Mouse (Mus musculus) spleen, postnatal 36 days (tissue): ENCODE data around the gene Trabd2b.

Source experiments
- DNase-seq, 2 experiments: peaks; one replicate each; pipeline ENCODE4 v3.0.0; 2022; ENCODE audit warnings: low spot score in 2 of 2, mixed read lengths in 1 of 2

Trabd2b gene

GRCm38 (mm10) chr4:114406355-114407101 is at the start of gene Trabd2b:
TSS of gene Trabd2b (plus strand) at chr4:114406724.
- peak in 1 of 2 experiments; percentile 1 for DNase-seq

- no peak for DNase-seq
These were observed 49.1 kb upstream of the Trabd2b start for GRCm38 (mm10) chr4:114357420-114357819.

- no peak for DNase-seq
These were observed 47.6 kb upstream of the Trabd2b start for GRCm38 (mm10) chr4:114358874-114359273.

GRCm38 (mm10) chr4:114359818-114360217 is 46.7 kb upstream of the Trabd2b start:
- no peak for DNase-seq

- DNase-seq, result no peak
These were observed 45.2 kb upstream of the Trabd2b start for GRCm38 (mm10) chr4:114361336-114361735.

GRCm38 (mm10) chr4:114365000-114365399 is 41.5 kb upstream of the Trabd2b start:
- no peak for DNase-seq

- DNase-seq, result no peak
These were observed 40.9 kb upstream of the Trabd2b start for GRCm38 (mm10) chr4:114365595-114365994.

- DNase-seq, result no peak
These were observed 39.5 kb upstream of the Trabd2b start for GRCm38 (mm10) chr4:114367005-114367404.

- no peak for DNase-seq
These were observed 38.7 kb upstream of the Trabd2b start for GRCm38 (mm10) chr4:114367840-114368239.

GRCm38 (mm10) chr4:114369591-114369990 is 36.9 kb upstream of the Trabd2b start:
- no peak for DNase-seq

- DNase-seq, result no peak
These were observed 35.4 kb upstream of the Trabd2b start for GRCm38 (mm10) chr4:114370935-114371715.

GRCm38 (mm10) chr4:114372699-114373098 is 33.8 kb upstream of the Trabd2b start:
- no peak for DNase-seq

GRCm38 (mm10) chr4:114374330-114374729 is 32.2 kb upstream of the Trabd2b start:
- DNase-seq, result no peak

GRCm38 (mm10) chr4:114377531-114377930 is 29.0 kb upstream of the Trabd2b start:
- no peak for DNase-seq

GRCm38 (mm10) chr4:114378512-114378911 is 28.0 kb upstream of the Trabd2b start:
- no peak for DNase-seq

- DNase-seq, result no peak
These were observed 27.0 kb upstream of the Trabd2b start for GRCm38 (mm10) chr4:114379416-114379956.

GRCm38 (mm10) chr4:114382627-114383026 is 23.9 kb upstream of the Trabd2b start:
- DNase-seq, result no peak

GRCm38 (mm10) chr4:114385236-114385635 is 21.3 kb upstream of the Trabd2b start:
- DNase-seq, result no peak

- DNase-seq, result no peak
These were observed 20.1 kb upstream of the Trabd2b start for GRCm38 (mm10) chr4:114386395-114386811.

GRCm38 (mm10) chr4:114387527-114388135 is 18.9 kb upstream of the Trabd2b start:
- DNase-seq, result no peak

GRCm38 (mm10) chr4:114388306-114388705 is 18.2 kb upstream of the Trabd2b start:
- no peak for DNase-seq

- DNase-seq, result no peak
These were observed 16.9 kb upstream of the Trabd2b start for GRCm38 (mm10) chr4:114389653-114390052.
